Mouse (Mus musculus) forebrain, embryonic 13.5 days (tissue): ENCODE data around the gene Dmbx1. TPM values are rescaled to one million over a fixed set of nuclear protein-coding genes. Genes with fewer than 3 reads are reported as not detected.
A peak's percentile ranks its signal among the peaks of the same experiment; 100 is the strongest.

Experiments used
- ATAC-seq: fragments of 200-750 bp; cut with Nextera tagmentation; 2 replicates; pipeline ENCODE4 v1.8.0; 2017
- H3K27ac ChIP-seq: fragments of 300-500 bp; sonication (generic); 2 replicates; pipeline ENCODE4 v1.5.1; 2015; ENCODE audit warnings: inconsistent platforms, mild to moderate bottlenecking, moderate library complexity
- H3K27me3 ChIP-seq: fragments of 300-500 bp; sonication (generic); 2 replicates; pipeline ENCODE4 v1.6.1; 2015; ENCODE audit warnings: mild to moderate bottlenecking, inconsistent platforms
- H3K36me3 ChIP-seq: fragments of 300-500 bp; sonication (generic); 2 replicates; pipeline ENCODE4 v1.6.1; 2015; ENCODE audit warnings: mild to moderate bottlenecking, inconsistent platforms; ENCODE audit not compliant: poor library complexity, severe bottlenecking
- H3K4me1 ChIP-seq: fragments of 300-500 bp; sonication (generic); 2 replicates; pipeline ENCODE4 v1.6.1; 2015; ENCODE audit warnings: inconsistent platforms
- H3K4me2 ChIP-seq: fragments of 300-500 bp; sonication (generic); 2 replicates; pipeline ENCODE4 v1.6.1; 2015; ENCODE audit warnings: inconsistent platforms, mild to moderate bottlenecking, moderate library complexity
- H3K4me3 ChIP-seq: fragments of 300-500 bp; sonication (generic); 2 replicates; pipeline ENCODE4 v1.5.1; 2015; ENCODE audit warnings: mild to moderate bottlenecking, inconsistent platforms
- H3K9ac ChIP-seq: fragments of 300-500 bp; sonication (generic); 2 replicates; pipeline ENCODE4 v1.6.1; 2015; ENCODE audit warnings: mild to moderate bottlenecking, inconsistent platforms
- H3K9me3 ChIP-seq: fragments of 300-500 bp; sonication (generic); replicated peaks from 2 replicates; pipeline ENCODE4 v1.6.1; 2016; ENCODE audit warnings: inconsistent platforms
- WGBS: fragments of 180-500 bp; shearing (Covaris S2); methylation state at CpG from one replicate; pipeline ENCODE4 v1.1.7; 2015; 5-methylcytosine and 5-hydroxymethylcytosine counted together
- polyA plus RNA-seq: library from polyadenylated mRNA; unstranded; fragments of >200 nt; fragmentation: Nextera tagmentation; extraction: Ambion mirVana; gene quantifications from 2 replicates; pipeline ENCODE4 v1.2.1, GENCODE M21; 2015

Gene Dmbx1
- polyA plus RNA-seq, 1 experiment from 2014 or later = 0.09 TPM

- Histone ChIP-seq H3K9ac (no peak overlapping the region), H3K36me3 (no peaks in the 10 kb centered on the region), H3K4me1 (peaks cover 32% of the 10 kb centered on the region), H3K4me3 (no peak overlapping the region), H3K4me2 (no peak overlapping the region), H3K27ac (no peak overlapping the region), H3K27me3 (peaks cover 79% of the 10 kb centered on the region), H3K9me3 (no peaks in the 10 kb centered on the region)
- 3% methylated on average over 7 of the region's 7 CpGs for WGBS
- no peak for ATAC-seq
Measured at GRCm38 (mm10) chr4:115905701-115906100, 34.0 kb downstream of the Dmbx1 start.

GRCm38 (mm10) chr4:115904375-115904774 is 35.4 kb downstream of the Dmbx1 start:
- H3K36me3 ChIP-seq = no peaks in the 10 kb centered on the region
- H3K9me3 ChIP-seq = no peaks in the 10 kb centered on the region
- no peak overlapping the region for H3K4me2 ChIP-seq
- H3K27ac ChIP-seq = no peak overlapping the region
- peaks cover 32% of the 10 kb centered on the region for H3K4me1 ChIP-seq
- peaks cover 88% of the 10 kb centered on the region for H3K27me3 ChIP-seq
- H3K4me3 ChIP-seq = no peak overlapping the region
- 0% methylated on average over 12 of the region's 12 CpGs for WGBS
- no peak for ATAC-seq
- no peak overlapping the region for H3K9ac ChIP-seq

- H3K4me1 ChIP-seq = peaks cover 26% of the 10 kb centered on the region
- H3K4me2 ChIP-seq = no peak overlapping the region
- ATAC-seq = 0 out of 2 replicates have a peak, but pooled peaks have one; percentile 15
- H3K27ac ChIP-seq = no peak overlapping the region
- 18% methylated on average over 5 of the region's 5 CpGs for WGBS
- no peaks in the 10 kb centered on the region for H3K36me3 ChIP-seq
- H3K9me3 ChIP-seq = no peaks in the 10 kb centered on the region
- peaks cover 95% of the 10 kb centered on the region for H3K27me3 ChIP-seq
- H3K4me3 ChIP-seq = no peak overlapping the region
- no peak overlapping the region for H3K9ac ChIP-seq
Measured at GRCm38 (mm10) chr4:115902816-115903215, 36.9 kb downstream of the Dmbx1 start.

- under 1% methylated on average over 56 of the region's 56 CpGs for WGBS
- Histone ChIP-seq H3K9me3 (no peaks in the 10 kb centered on the region), H3K27ac (no peak overlapping the region), H3K27me3 (peaks cover 86% of the 10 kb centered on the region), H3K4me3 (peak overlapping the region; percentile 48), H3K4me1 (peaks cover 9% of the 10 kb centered on the region), H3K9ac (peak overlapping the region; percentile 65), H3K36me3 (no peaks in the 10 kb centered on the region), H3K4me2 (peak overlapping the region; percentile 91)
- peak; percentile 71 for ATAC-seq
Measured at GRCm38 (mm10) chr4:115897901-115898631, 41.7 kb downstream of the Dmbx1 start.

- Histone ChIP-seq H3K4me2 (no peak overlapping the region), H3K9ac (no peak overlapping the region), H3K9me3 (no peaks in the 10 kb centered on the region), H3K4me3 (no peak overlapping the region), H3K4me1 (peaks cover 20% of the 10 kb centered on the region), H3K27ac (no peak overlapping the region), H3K27me3 (peaks cover 83% of the 10 kb centered on the region), H3K36me3 (no peaks in the 10 kb centered on the region)
- no peak for ATAC-seq
- 6% methylated on average over 3 of the region's 3 CpGs for WGBS
Measured at GRCm38 (mm10) chr4:115894281-115894680, 45.4 kb downstream of the Dmbx1 start.

- Histone ChIP-seq H3K4me2 (peak within 1 kb of the TSS; percentile 64), H3K36me3 (no peaks in the 10 kb centered on the region), H3K27me3 (peaks cover 52% of the 10 kb centered on the region), H3K9ac (peak within 1 kb of the TSS; percentile 48), H3K27ac (no peak within 1 kb of the TSS), H3K4me1 (peaks cover 11% of the 10 kb centered on the region), H3K4me3 (peak within 1 kb of the TSS; percentile 30), H3K9me3 (no peaks in the 10 kb centered on the region)
- under 1% methylated on average over 30 of the region's 31 CpGs for WGBS
- ATAC-seq = peak; percentile 26; the same call in 1 of the 2 replicates
Measured at GRCm38 (mm10) chr4:115890553-115890952, 49.2 kb downstream of the Dmbx1 start, which contains the start of gene 6430628N08Rik. Gene 6430628N08Rik, plus strand, starts transcription at chr4:115890665.

GRCm38 (mm10) chr4:115890066-115890465 is 49.7 kb downstream of the Dmbx1 start:
- Histone ChIP-seq H3K9ac (peak overlapping the region; percentile 48), H3K4me1 (peaks cover 11% of the 10 kb centered on the region), H3K27ac (no peak overlapping the region), H3K27me3 (peaks cover 47% of the 10 kb centered on the region), H3K36me3 (no peaks in the 10 kb centered on the region), H3K9me3 (no peaks in the 10 kb centered on the region), H3K4me2 (peak overlapping the region; percentile 64), H3K4me3 (peak overlapping the region; percentile 30)
- WGBS = 8% methylated on average over 6 of the region's 6 CpGs
- peak; percentile 37 for ATAC-seq

- 80% methylated on average over 1 of the region's 1 CpGs for WGBS
Measured at GRCm38 (mm10) chr4:115886875-115887274, 52.9 kb downstream of the Dmbx1 start.

GRCm38 (mm10) chr4:115885846-115886245 is 53.9 kb downstream of the Dmbx1 start:
- Histone ChIP-seq H3K9ac (no peak overlapping the region), H3K4me3 (no peak overlapping the region), H3K4me2 (no peak overlapping the region), H3K27ac (no peak overlapping the region), H3K9me3 (no peaks in the 10 kb centered on the region), H3K4me1 (peaks cover 21% of the 10 kb centered on the region), H3K27me3 (peaks cover 21% of the 10 kb centered on the region), H3K36me3 (no peaks in the 10 kb centered on the region)
- 76% methylated on average over 3 of the region's 3 CpGs for WGBS
- ATAC-seq = peak; percentile 50; the same call in 1 of the 2 replicates

More at GRCm38 (mm10) chr4:115886875-115887274, 52.9 kb downstream of the Dmbx1 start:
- Histone ChIP-seq H3K9ac (no peak overlapping the region), H3K36me3 (no peaks in the 10 kb centered on the region), H3K4me3 (no peak overlapping the region), H3K4me1 (peaks cover 11% of the 10 kb centered on the region), H3K27me3 (peaks cover 31% of the 10 kb centered on the region), H3K27ac (no peak overlapping the region), H3K9me3 (no peaks in the 10 kb centered on the region), H3K4me2 (no peak overlapping the region)
- no peak for ATAC-seq

- H3K4me1 ChIP-seq = peaks cover 18% of the 10 kb centered on the region
- H3K4me2 ChIP-seq = no peak within 1 kb of the TSS
- H3K27ac ChIP-seq = no peak within 1 kb of the TSS
- 80% methylated on average over 6 of the region's 6 CpGs for WGBS
- ATAC-seq = no peak
- H3K9me3 ChIP-seq = no peaks in the 10 kb centered on the region
- no peak within 1 kb of the TSS for H3K4me3 ChIP-seq
- H3K9ac ChIP-seq = no peak within 1 kb of the TSS
- 0 out of 2 replicates have a peak, but pooled peaks cover 6% of the 10 kb centered on the region for H3K27me3 ChIP-seq
- no peaks in the 10 kb centered on the region for H3K36me3 ChIP-seq
Measured at GRCm38 (mm10) chr4:115884022-115884421, 55.7 kb downstream of the Dmbx1 start, which contains the start of gene Kncn. Gene Kncn, plus strand, starts transcription at chr4:115884400.

- WGBS = 68% methylated on average over 4 of the region's 4 CpGs
- H3K4me1 ChIP-seq = peaks cover 35% of the 10 kb centered on the region
- ATAC-seq = no peak
Measured at GRCm38 (mm10) chr4:115882195-115882594, 57.5 kb downstream of the Dmbx1 start.

GRCm38 (mm10) chr4:115881183-115881582 is 58.5 kb downstream of the Dmbx1 start:
- H3K27ac ChIP-seq = peak overlapping the region; percentile 36; the same call in 1 of the 2 replicates
- no peaks in the 10 kb centered on the region for H3K9me3 ChIP-seq
- no peak overlapping the region for H3K4me3 ChIP-seq
- H3K36me3 ChIP-seq = no peaks in the 10 kb centered on the region
- H3K9ac ChIP-seq = no peak overlapping the region
- 0% methylated on average over 1 of the region's 1 CpGs for WGBS
- no peaks in the 10 kb centered on the region for H3K27me3 ChIP-seq
- H3K4me1 ChIP-seq = peaks cover 35% of the 10 kb centered on the region
- H3K4me2 ChIP-seq = peak overlapping the region; percentile 11; the same call in 1 of the 2 replicates
- peak; percentile 46; the same call in 1 of the 2 replicates for ATAC-seq

More at GRCm38 (mm10) chr4:115882195-115882594, 57.5 kb downstream of the Dmbx1 start:
- Histone ChIP-seq H3K9ac (no peak overlapping the region), H3K9me3 (no peaks in the 10 kb centered on the region), H3K36me3 (no peaks in the 10 kb centered on the region), H3K4me2 (no peak overlapping the region), H3K27me3 (no peaks in the 10 kb centered on the region), H3K27ac (no peak overlapping the region), H3K4me3 (no peak overlapping the region)
